Mouse (Mus musculus): ENCODE measurements around the gene Hes7. TPM values are rescaled to one million over a fixed set of nuclear protein-coding genes. Genes with fewer than 3 reads are reported as not detected.

Gene Hes7
- polyA plus RNA-seq, 1 experiment from 2014 or later = 0.89 TPM

GRCm38 (mm10) chr11:69117737-69118695 lies 2.2 kb upstream of the Hes7 start:
- Histone ChIP-seq H3K4me3 (peak overlapping the region; percentile 53), H3K27ac (peak overlapping the region; percentile 48), H3K9ac (peak overlapping the region; percentile 48), H3K4me2 (peak overlapping the region; percentile 88), H3K27me3 (replicated peaks) (peaks cover 11% of the 10 kb centered on the region), H3K36me3 (replicated peaks) (no peaks in the 10 kb centered on the region), H3K9me3 (no peaks in the 10 kb centered on the region), H3K4me1 (peaks cover 50% of the 10 kb centered on the region)
- WGBS = under 1% methylated on average over 45 of the region's 45 CpGs
- no peak for ATAC-seq (replicated peaks)

- peak; percentile 17; the same call in 1 of the 2 replicates for ATAC-seq (replicated peaks)
- H3K27me3 ChIP-seq (replicated peaks) = peaks cover 11% of the 10 kb centered on the region
- WGBS = under 1% methylated on average over 15 of the region's 15 CpGs
Measured at GRCm38 (mm10) chr11:69118765-69119164, 1.4 kb upstream of the Hes7 start.

GRCm38 (mm10) chr11:69119446-69120155 lies 603 bp upstream of the Hes7 start:
- 34% methylated on average over 14 of the region's 14 CpGs for WGBS
- Histone ChIP-seq H3K4me1 (peaks cover 53% of the 10 kb centered on the region), H3K27me3 (replicated peaks) (peaks cover 11% of the 10 kb centered on the region), H3K27ac (no peak overlapping the region), H3K36me3 (replicated peaks) (no peaks in the 10 kb centered on the region), H3K4me3 (peak overlapping the region; percentile 67; the same call in 1 of the 2 replicates), H3K9me3 (no peaks in the 10 kb centered on the region), H3K9ac (no peak overlapping the region), H3K4me2 (peak overlapping the region; percentile 88)
- ATAC-seq (replicated peaks) = no peak

More at GRCm38 (mm10) chr11:69118765-69119164, 1.4 kb upstream of the Hes7 start:
- peak overlapping the region; percentile 53 for H3K4me3 ChIP-seq
- no peak overlapping the region for H3K27ac ChIP-seq
- no peaks in the 10 kb centered on the region for H3K36me3 ChIP-seq (replicated peaks)
- H3K4me2 ChIP-seq = peak overlapping the region; percentile 88
- 0 out of 2 replicates have a peak overlapping the region, but pooled peaks have one; percentile 21 for H3K9ac ChIP-seq
- no peaks in the 10 kb centered on the region for H3K9me3 ChIP-seq
- peaks cover 53% of the 10 kb centered on the region for H3K4me1 ChIP-seq

- no peak for ATAC-seq (replicated peaks)
- peak overlapping the region; percentile 60 for H3K9ac ChIP-seq
- H3K9me3 ChIP-seq = no peaks in the 10 kb centered on the region
- H3K4me2 ChIP-seq = peak overlapping the region; percentile 88
- peak overlapping the region; percentile 67 for H3K4me3 ChIP-seq
- H3K36me3 ChIP-seq (replicated peaks) = no peaks in the 10 kb centered on the region
- peaks cover 59% of the 10 kb centered on the region for H3K4me1 ChIP-seq
- H3K27me3 ChIP-seq (replicated peaks) = peaks cover 11% of the 10 kb centered on the region
- WGBS = under 1% methylated on average over 33 of the region's 33 CpGs
- no peak overlapping the region for H3K27ac ChIP-seq
Measured at GRCm38 (mm10) chr11:69121001-69121740, 967 bp downstream of the Hes7 start.

GRCm38 (mm10) chr11:69121741-69122335 lies 1.6 kb downstream of the Hes7 start:
- peaks cover 11% of the 10 kb centered on the region for H3K27me3 ChIP-seq (replicated peaks)
- no peaks in the 10 kb centered on the region for H3K9me3 ChIP-seq
- H3K27ac ChIP-seq = peak overlapping the region; percentile 68; the same call in 1 of the 2 replicates
- H3K9ac ChIP-seq = peak overlapping the region; percentile 60
- H3K36me3 ChIP-seq (replicated peaks) = no peaks in the 10 kb centered on the region
- WGBS = 1% methylated on average over 31 of the region's 32 CpGs
- H3K4me2 ChIP-seq = peak overlapping the region; percentile 88
- no peak for ATAC-seq (replicated peaks)
- peak overlapping the region; percentile 67 for H3K4me3 ChIP-seq
- peaks cover 60% of the 10 kb centered on the region for H3K4me1 ChIP-seq

GRCm38 (mm10) chr11:69122336-69122951 lies 2.2 kb downstream of the Hes7 start, which contains the start of gene 9130213A22Rik:
Gene 9130213A22Rik (minus strand): TSS chr11:69122589.
- WGBS = under 1% methylated on average over 66 of the region's 66 CpGs
- no peaks in the 10 kb centered on the region for H3K9me3 ChIP-seq
- peak within 1 kb of the TSS; percentile 88 for H3K4me2 ChIP-seq
- H3K9ac ChIP-seq = peak within 1 kb of the TSS; percentile 60
- H3K4me3 ChIP-seq = peak within 1 kb of the TSS; percentile 67
- peaks cover 54% of the 10 kb centered on the region for H3K4me1 ChIP-seq
- H3K36me3 ChIP-seq (replicated peaks) = no peaks in the 10 kb centered on the region
- H3K27me3 ChIP-seq (replicated peaks) = peaks cover 11% of the 10 kb centered on the region
- H3K27ac ChIP-seq = peak within 1 kb of the TSS; percentile 68
- ATAC-seq (replicated peaks) = peak; percentile 55

- under 1% methylated on average over 29 of the region's 29 CpGs for WGBS
Measured at GRCm38 (mm10) chr11:69123056-69123692, 3.0 kb downstream of the Hes7 start.

GRCm38 (mm10) chr11:69123693-69124497 lies 3.7 kb downstream of the Hes7 start:
- peak overlapping the region; percentile 50 for H3K9ac ChIP-seq
- peak overlapping the region; percentile 88 for H3K4me2 ChIP-seq
- H3K27me3 ChIP-seq (replicated peaks) = peaks cover 11% of the 10 kb centered on the region
- H3K4me1 ChIP-seq = peaks cover 46% of the 10 kb centered on the region
- H3K9me3 ChIP-seq = no peaks in the 10 kb centered on the region
- WGBS = under 1% methylated on average over 31 of the region's 31 CpGs
- no peaks in the 10 kb centered on the region for H3K36me3 ChIP-seq (replicated peaks)
- peak; percentile 72 for ATAC-seq (replicated peaks)
- H3K27ac ChIP-seq = peak overlapping the region; percentile 81
- peak overlapping the region; percentile 67 for H3K4me3 ChIP-seq

More at GRCm38 (mm10) chr11:69123056-69123692, 3.0 kb downstream of the Hes7 start:
- Histone ChIP-seq H3K4me1 (peaks cover 50% of the 10 kb centered on the region), H3K9me3 (no peaks in the 10 kb centered on the region), H3K4me2 (peak overlapping the region; percentile 88), H3K27ac (peak overlapping the region; percentile 81), H3K9ac (peak overlapping the region; percentile 60), H3K4me3 (peak overlapping the region; percentile 67), H3K27me3 (replicated peaks) (peaks cover 11% of the 10 kb centered on the region), H3K36me3 (replicated peaks) (no peaks in the 10 kb centered on the region)
- peak; percentile 6 for ATAC-seq (replicated peaks)

GRCm38 (mm10) chr11:69124498-69124847 lies 4.3 kb downstream of the Hes7 start:
- Histone ChIP-seq H3K27ac (peak overlapping the region; percentile 81; the same call in 1 of the 2 replicates), H3K4me1 (peaks cover 40% of the 10 kb centered on the region), H3K36me3 (replicated peaks) (no peaks in the 10 kb centered on the region), H3K27me3 (replicated peaks) (peaks cover 11% of the 10 kb centered on the region), H3K9me3 (no peaks in the 10 kb centered on the region), H3K9ac (no peak overlapping the region), H3K4me3 (peak overlapping the region; percentile 67; the same call in 1 of the 2 replicates), H3K4me2 (peak overlapping the region; percentile 88; the same call in 1 of the 2 replicates)
- peak; percentile 62 for ATAC-seq (replicated peaks)
- WGBS = under 1% methylated on average over 3 of the region's 3 CpGs

Data from midbrain, embryonic 15.5 days (tissue).